Mouse (Mus musculus) lung, embryonic 16.5 days (tissue): Measurements from ENCODE around the gene Arl9. TPM values are rescaled to one million over a fixed set of nuclear protein-coding genes. Genes with fewer than 3 reads are reported as not detected.
"Not testable (repeated sequence)": the region's sequence is repeated elsewhere in the genome, so short reads cannot be mapped to it uniquely, and the experiment has no call there.

ENCODE experiments used
- ATAC-seq: fragments of 200-750 bp; cut with Nextera tagmentation; 2 replicates; pipeline ENCODE4 v1.8.0; 2017; ENCODE audit warnings: low read depth, mild to moderate bottlenecking, moderate library complexity
- H3K27ac ChIP-seq: fragments of 300-500 bp; sonication (generic); 2 replicates; pipeline ENCODE4 v1.5.1; 2014; ENCODE audit warnings: mild to moderate bottlenecking, control low read depth, low read length
- H3K27me3 ChIP-seq: fragments of 300-500 bp; sonication (generic); 2 replicates; pipeline ENCODE4 v1.6.1; 2014; ENCODE audit warnings: low read depth, low read length, mixed read lengths; ENCODE audit not compliant: control insufficient read depth, insufficient read depth
- H3K36me3 ChIP-seq: fragments of 300-500 bp; sonication (generic); 2 replicates; pipeline ENCODE4 v1.6.1; 2014; ENCODE audit warnings: low read length; ENCODE audit not compliant: control insufficient read depth, insufficient read depth
- H3K4me1 ChIP-seq: fragments of 300-500 bp; sonication (generic); replicated peaks from 2 replicates; pipeline ENCODE4 v1.6.1; 2014; ENCODE audit warnings: low read length, mixed read lengths; ENCODE audit not compliant: control insufficient read depth, insufficient read depth
- H3K4me2 ChIP-seq: fragments of 300-500 bp; sonication (generic); 2 replicates; pipeline ENCODE4 v1.6.1; 2014; ENCODE audit warnings: low read depth, low read length, control low read depth
- H3K4me3 ChIP-seq: fragments of 300-500 bp; sonication (generic); 2 replicates; pipeline ENCODE4 v1.5.1; 2014; ENCODE audit warnings: mild to moderate bottlenecking, low read length, control low read depth
- H3K9ac ChIP-seq: fragments of 300-500 bp; sonication (generic); 2 replicates; pipeline ENCODE4 v1.6.1; 2014; ENCODE audit warnings: low read length, control low read depth
- H3K9me3 ChIP-seq: fragments of 300-500 bp; sonication (generic); 2 replicates; pipeline ENCODE4 v1.6.1; 2016; ENCODE audit warnings: low read length; ENCODE audit not compliant: control insufficient read depth
- WGBS: fragments of 180-500 bp; shearing (Covaris S2); extraction: QIAGEN DNeasy Blood & Tissue Kit; methylation state at CpG from one replicate; pipeline ENCODE4 v1.1.7; 2014; 5-methylcytosine and 5-hydroxymethylcytosine counted together
- polyA plus RNA-seq: library from polyadenylated mRNA; unstranded; fragments of >200 nt; fragmentation: Nextera tagmentation; extraction: Ambion mirVana; gene quantifications from 2 replicates; pipeline ENCODE4 v1.2.1, GENCODE M21; 2015

The Arl9 gene
- 0.60 and 0.74 TPM in 2 replicates for polyA plus RNA-seq

DNA sequence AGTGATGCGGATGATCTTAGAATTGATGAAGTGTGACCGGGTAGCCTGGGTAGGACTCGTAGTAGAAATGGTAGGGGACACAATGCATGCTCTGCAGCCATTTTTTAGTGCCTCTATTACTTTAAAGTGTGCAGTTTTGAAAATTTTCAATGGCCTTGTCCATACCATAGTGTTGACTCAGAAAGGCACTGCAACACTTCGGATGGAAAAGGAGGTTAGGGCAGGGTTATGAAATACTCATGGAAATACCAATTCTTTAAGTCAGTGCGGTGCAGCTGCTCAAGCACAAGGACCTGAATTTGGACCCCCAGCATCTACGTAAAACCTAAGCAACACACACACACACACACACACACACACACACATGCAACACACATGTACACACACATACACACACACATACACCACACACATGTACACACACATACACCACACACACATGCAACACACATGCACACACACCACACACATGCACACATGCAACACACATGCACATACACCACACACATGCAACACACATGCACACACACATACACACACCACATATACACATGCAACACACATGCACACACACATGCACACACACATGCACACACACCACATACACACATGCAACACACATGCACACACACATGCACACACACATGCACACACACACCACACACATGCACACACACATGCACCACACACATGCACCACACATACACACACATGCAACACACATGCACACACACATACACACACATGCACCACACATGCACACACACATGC, at the start of gene Arl9:
Arl9 (plus strand) TSS at position 5 of the 771 bp plus-strand sequence.
- H3K27me3 ChIP-seq: no peaks in the 10 kb centered on the region
- WGBS: 89% methylated on average over 6 of the region's 6 CpGs
- no peak within 1 kb of the TSS for H3K4me2 ChIP-seq
- H3K4me1 ChIP-seq: no peaks in the 10 kb centered on the region
- no peaks in the 10 kb centered on the region for H3K9me3 ChIP-seq
- no peak for ATAC-seq
- no peak within 1 kb of the TSS for H3K4me3 ChIP-seq
- no peak within 1 kb of the TSS for H3K9ac ChIP-seq
- H3K27ac ChIP-seq: no peak within 1 kb of the TSS
- H3K36me3 ChIP-seq: peaks cover 12% of the 10 kb centered on the region

DNA sequence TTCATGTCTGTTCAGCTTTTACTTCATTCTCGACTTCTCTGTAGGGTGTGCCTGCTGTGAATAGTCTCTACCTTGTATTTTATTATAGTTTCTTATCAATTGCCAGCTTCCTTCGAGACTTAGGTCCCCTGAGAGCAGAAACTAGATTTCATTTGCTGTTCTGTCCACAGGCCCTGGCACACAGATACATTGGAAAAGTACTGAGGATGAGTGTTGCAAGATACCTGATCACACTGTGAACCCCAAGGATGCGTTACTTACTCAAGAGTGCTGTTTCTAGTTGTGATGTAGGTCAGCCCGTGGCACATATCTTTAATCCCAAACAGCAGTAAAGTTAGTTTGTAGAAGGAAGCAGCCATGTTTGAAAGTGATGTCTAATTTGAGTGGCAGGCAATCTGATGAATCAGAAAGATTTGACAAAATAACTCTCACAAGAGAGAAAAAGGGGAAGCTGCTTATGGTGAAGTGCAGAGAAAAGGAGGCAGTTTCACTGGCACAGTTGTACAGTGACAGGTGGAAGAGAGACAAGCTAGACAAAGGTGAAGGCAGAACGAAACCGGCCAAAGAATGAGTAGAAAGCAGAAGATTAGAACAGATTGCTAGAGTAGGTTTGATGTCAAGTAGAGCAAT, 49.5 kb upstream of the Arl9 start:
- Histone ChIP-seq H3K27ac (no peak overlapping the region), H3K4me2 (no peak overlapping the region), H3K36me3 (peaks cover 17% of the 10 kb centered on the region), H3K4me1 (peaks cover 23% of the 10 kb centered on the region), H3K9ac (no peak overlapping the region), H3K27me3 (no peaks in the 10 kb centered on the region), H3K9me3 (no peaks in the 10 kb centered on the region), H3K4me3 (no peak overlapping the region)
- 77% methylated on average over 6 of the region's 6 CpGs for WGBS
- no peak for ATAC-seq

DNA sequence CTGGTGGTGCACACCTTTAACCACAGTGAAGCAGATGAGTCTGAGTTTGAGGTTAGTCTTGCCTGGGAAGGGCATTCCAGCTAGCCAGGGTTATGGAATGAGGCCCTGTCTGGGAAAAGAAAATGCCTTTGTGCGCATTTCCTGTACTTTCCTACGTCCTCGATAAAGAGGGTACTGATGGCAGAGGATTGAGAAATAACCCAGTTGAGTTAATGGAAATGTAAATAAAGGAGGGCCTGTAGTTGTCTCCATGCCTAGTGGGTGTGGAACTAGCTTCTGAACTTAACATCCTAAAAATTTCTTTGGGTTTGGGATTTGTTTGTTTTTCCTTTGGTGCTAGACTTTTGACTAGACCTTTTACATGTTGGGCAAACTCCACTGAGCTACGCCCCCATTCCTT, 48.4 kb upstream of the Arl9 start:
- H3K27ac ChIP-seq: peak overlapping the region; percentile 61
- no peak overlapping the region for H3K4me2 ChIP-seq
- 49% methylated on average over 4 of the region's 4 CpGs for WGBS
- H3K9me3 ChIP-seq: no peaks in the 10 kb centered on the region
- no peak overlapping the region for H3K4me3 ChIP-seq
- H3K9ac ChIP-seq: no peak overlapping the region
- peaks cover 18% of the 10 kb centered on the region for H3K4me1 ChIP-seq
- H3K36me3 ChIP-seq: peaks cover 23% of the 10 kb centered on the region
- ATAC-seq: no peak
- no peaks in the 10 kb centered on the region for H3K27me3 ChIP-seq

DNA sequence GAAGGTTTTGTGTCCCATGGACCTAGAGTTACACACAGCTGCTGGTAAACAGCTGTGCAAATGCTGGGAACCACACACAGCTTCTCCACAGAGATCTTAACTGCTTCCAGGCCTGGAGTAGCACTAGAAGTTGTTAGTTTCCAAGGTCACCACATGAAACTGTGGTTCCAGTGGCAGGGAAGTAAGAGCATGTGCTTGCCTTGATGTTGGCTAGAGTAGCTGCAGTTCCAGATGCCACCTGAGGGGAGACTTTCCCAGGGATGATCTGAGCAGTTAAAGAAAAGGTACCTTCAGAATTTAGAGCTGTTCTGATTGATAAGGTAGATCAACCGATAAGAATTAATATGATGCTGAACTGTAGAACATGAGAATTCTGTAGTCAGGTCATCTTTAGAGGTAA, 45.9 kb upstream of the Arl9 start:
- Histone ChIP-seq H3K4me2 (no peak overlapping the region), H3K27ac (no peak overlapping the region), H3K36me3 (peaks cover 34% of the 10 kb centered on the region), H3K4me3 (no peak overlapping the region), H3K4me1 (peaks cover 12% of the 10 kb centered on the region), H3K9ac (no peak overlapping the region), H3K27me3 (no peaks in the 10 kb centered on the region), H3K9me3 (no peaks in the 10 kb centered on the region)
- no peak for ATAC-seq
- WGBS: 93% methylated on average over 1 of the region's 1 CpGs

GRCm38 (mm10) chr5:76959587-76959986, 44.3 kb upstream of the Arl9 start:
- no peak overlapping the region for H3K4me2 ChIP-seq
- ATAC-seq: no peak
- no peak overlapping the region for H3K4me3 ChIP-seq
- peaks cover 6% of the 10 kb centered on the region; the same call in 1 of the 2 replicates for H3K4me1 ChIP-seq
- peaks cover 37% of the 10 kb centered on the region for H3K36me3 ChIP-seq
- H3K9me3 ChIP-seq: no peaks in the 10 kb centered on the region
- H3K27ac ChIP-seq: no peak overlapping the region
- no peak overlapping the region for H3K9ac ChIP-seq
- no peaks in the 10 kb centered on the region for H3K27me3 ChIP-seq
- 83% methylated on average over 5 of the region's 5 CpGs for WGBS

- H3K4me3 ChIP-seq: no peak overlapping the region
- H3K9ac ChIP-seq: no peak overlapping the region
- no peaks in the 10 kb centered on the region for H3K27me3 ChIP-seq
- no peak for ATAC-seq
- H3K36me3 ChIP-seq: peaks cover 41% of the 10 kb centered on the region
- no peaks in the 10 kb centered on the region for H3K4me1 ChIP-seq
- no peaks in the 10 kb centered on the region for H3K9me3 ChIP-seq
- H3K27ac ChIP-seq: no peak overlapping the region
- no peak overlapping the region for H3K4me2 ChIP-seq
- 77% methylated on average over 11 of the region's 11 CpGs for whole genome bisulfite sequencing
These were observed 41.3 kb upstream of the Arl9 start for GRCm38 (mm10) chr5:76962545-76962944.

DNA sequence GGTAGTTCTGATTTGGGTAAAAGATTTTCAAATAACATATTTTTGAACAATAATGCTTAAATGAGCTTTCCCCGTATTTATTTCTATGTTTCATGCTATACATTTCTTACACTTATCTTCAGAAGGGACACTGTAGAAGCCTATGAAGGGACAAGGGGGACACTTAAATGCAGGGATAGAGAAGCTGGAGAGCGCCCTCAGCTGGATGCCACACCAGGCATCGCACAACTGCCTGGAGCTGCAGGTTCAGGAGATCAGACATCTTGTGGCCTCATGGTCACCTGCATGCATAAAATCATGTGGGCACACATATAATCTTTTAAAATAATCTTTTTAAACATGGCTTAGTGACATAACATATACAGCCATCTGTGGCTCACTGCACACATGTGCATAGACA, 39.2 kb upstream of the Arl9 start:
- peaks cover 47% of the 10 kb centered on the region for H3K36me3 ChIP-seq
- WGBS: 84% methylated on average over 3 of the region's 3 CpGs

GRCm38 (mm10) chr5:76969250-76969649, 34.6 kb upstream of the Arl9 start:
- Histone ChIP-seq H3K4me2 (no peak overlapping the region), H3K4me3 (no peak overlapping the region), H3K4me1 (peaks cover 6% of the 10 kb centered on the region; the same call in 1 of the 2 replicates), H3K36me3 (peaks cover 31% of the 10 kb centered on the region), H3K9ac (no peak overlapping the region), H3K27me3 (no peaks in the 10 kb centered on the region), H3K9me3 (no peaks in the 10 kb centered on the region), H3K27ac (no peak overlapping the region)
- WGBS: 71% methylated on average over 5 of the region's 5 CpGs
- ATAC-seq: no peak

More for the DNA sequence above, 39.2 kb upstream of the Arl9 start:
- H3K4me2 ChIP-seq: no peak overlapping the region
- H3K27me3 ChIP-seq: no peaks in the 10 kb centered on the region
- H3K4me3 ChIP-seq: no peak overlapping the region
- no peaks in the 10 kb centered on the region for H3K4me1 ChIP-seq
- no peak for ATAC-seq
- H3K27ac ChIP-seq: no peak overlapping the region
- no peaks in the 10 kb centered on the region for H3K9me3 ChIP-seq
- no peak overlapping the region for H3K9ac ChIP-seq

DNA sequence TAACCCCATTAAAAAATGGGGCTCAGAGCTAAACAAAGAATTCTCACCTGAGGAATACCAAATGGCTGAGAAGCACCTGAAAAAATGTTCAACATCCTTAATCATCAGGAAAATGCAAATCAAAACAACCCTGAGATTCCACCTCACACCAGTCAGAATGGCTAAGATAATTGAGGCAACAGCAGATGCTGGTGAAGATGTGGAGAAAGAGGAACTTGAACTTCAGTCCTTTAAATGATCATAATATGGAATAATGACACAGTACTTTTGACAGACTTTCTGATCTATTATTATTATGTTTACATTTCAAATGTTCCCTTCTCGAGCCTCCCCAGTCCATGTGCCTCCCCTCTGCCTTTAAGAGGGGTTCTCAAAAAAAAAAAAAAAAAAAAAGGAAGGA, 32.7 kb upstream of the Arl9 start:
- not testable (repeated sequence) for H3K27me3 ChIP-seq, H3K9me3 ChIP-seq, H3K9ac ChIP-seq, H3K27ac ChIP-seq, H3K4me3 ChIP-seq, H3K4me2 ChIP-seq, ATAC-seq
- Histone ChIP-seq H3K4me1 (peaks cover 10% of the 10 kb centered on the region), H3K36me3 (peaks cover 23% of the 10 kb centered on the region)
- 46% methylated on average over 1 of the region's 1 CpGs for WGBS
